Mouse (Mus musculus): ENCODE data around the gene Scyl1. TPM values are rescaled to one million over a fixed set of nuclear protein-coding genes. Genes with fewer than 3 reads are reported as not detected.

Gene Scyl1
- total and polyA plus RNA-seq, 3 experiments = 36.0 to 64.1 TPM; not detected in 1

DNA sequence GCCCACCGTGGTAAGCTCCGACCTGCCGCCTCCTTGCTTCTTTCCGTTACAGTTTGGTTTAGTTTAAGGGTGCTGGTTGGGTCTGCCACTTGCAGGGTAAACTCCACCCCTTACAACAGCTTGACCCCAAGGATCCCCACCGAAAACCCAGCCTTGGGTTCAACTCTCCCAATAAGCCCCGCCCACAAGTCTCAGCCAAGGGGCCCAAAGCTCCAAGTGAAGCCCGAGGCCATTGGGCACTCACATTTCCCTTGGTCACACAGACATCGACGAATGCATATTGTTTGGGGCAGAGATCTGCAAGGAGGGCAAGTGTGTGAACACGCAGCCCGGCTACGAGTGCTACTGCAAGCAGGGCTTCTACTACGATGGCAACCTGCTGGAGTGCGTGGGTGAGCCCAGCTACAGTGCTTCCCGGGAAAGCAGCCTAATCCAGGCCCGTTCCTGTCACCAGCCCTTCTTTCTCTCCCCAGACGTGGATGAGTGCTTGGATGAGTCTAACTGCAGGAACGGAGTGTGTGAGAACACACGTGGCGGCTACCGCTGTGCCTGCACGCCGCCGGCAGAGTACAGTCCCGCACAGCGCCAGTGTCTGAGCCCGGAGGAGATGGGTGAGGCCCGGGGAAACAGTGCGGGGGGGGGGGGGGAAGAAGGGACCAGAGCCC, 14.8 kb downstream of the Scyl1 start:
- no peaks in the 10 kb centered on the region for H3K27me3 ChIP-seq (ENCODE audit: control insufficient read depth in 1 of 2, insufficient read depth in 2 of 2, low read length in 2 of 2)
- no peak overlapping the region for H3K27ac ChIP-seq (ENCODE audit: control insufficient read depth, low read depth, low read length)
- no peak for DNase-seq (ENCODE audit: low read depth, low spot score)
- no peaks in the 10 kb centered on the region for H3K4me1 ChIP-seq (ENCODE audit: control insufficient read depth in 1 of 2, insufficient read depth in 2 of 2, low read length in 2 of 2)
- TF ChIP-seq TAL1 (IDR thresholded peaks at IDR 0.05; ENCODE audit: low read length) (no peak), HCFC1 (IDR thresholded peaks at IDR 0.05; ENCODE audit: low read depth, low read length) (no peak), USF1 (IDR thresholded peaks at IDR 0.05; ENCODE audit: low read depth, low read length) (no peak), GATA1 (IDR thresholded peaks at IDR 0.05; ENCODE audit: low read depth, low read length) (no peak), MAZ (IDR thresholded peaks at IDR 0.05; ENCODE audit: low read depth, low read length) (no peak), USF2 (IDR thresholded peaks at IDR 0.05; ENCODE audit: borderline replicate concordance in 1 of 2, insufficient read depth in 1 of 2, low read depth in 1 of 2, low read length in 2 of 2) (no peak), ELF1 (IDR thresholded peaks at IDR 0.05; ENCODE audit: low read depth, low read length) (no peak), JUND (IDR thresholded peaks at IDR 0.05; ENCODE audit: low read depth, low read length) (no peak), MEF2A (IDR thresholded peaks at IDR 0.05; ENCODE audit: extremely low read depth, insufficient replicate concordance, low read depth, low read length, poor library complexity, severe bottlenecking) (no peak), CHD2 (IDR thresholded peaks at IDR 0.05; ENCODE audit: low read length) (no peak), ZNF384 (IDR thresholded peaks at IDR 0.05; ENCODE audit: low read depth, low read length) (no peak)
- H3K4me3 ChIP-seq (ENCODE audit: control insufficient read depth in 1 of 2, insufficient read depth in 1 of 2, low read depth in 2 of 2, low read length in 2 of 2) = no peak overlapping the region
- H3K36me3 ChIP-seq (ENCODE audit: control insufficient read depth in 1 of 2, insufficient read depth in 2 of 2, low read length in 2 of 2) = no peaks in the 10 kb centered on the region
- no peaks in the 10 kb centered on the region for H3K79me2 ChIP-seq (ENCODE audit: control insufficient read depth, insufficient read depth, low read length, poor library complexity)
- H3K9me3 ChIP-seq (replicated peaks; ENCODE audit: insufficient read depth, low read length) = no peaks in the 10 kb centered on the region
- H3K9ac ChIP-seq (ENCODE audit: control insufficient read depth, low read depth, low read length, poor library complexity, severe bottlenecking) = no peak overlapping the region

GRCm38 (mm10) chr19:5751742-5752141, 19.5 kb downstream of the Scyl1 start:
- no peak overlapping the region for H3K27ac ChIP-seq (ENCODE audit: control insufficient read depth, low read depth, low read length)
- H3K4me1 ChIP-seq (ENCODE audit: control insufficient read depth in 1 of 2, insufficient read depth in 2 of 2, low read length in 2 of 2) = no peaks in the 10 kb centered on the region
- H3K36me3 ChIP-seq (ENCODE audit: control insufficient read depth in 1 of 2, insufficient read depth in 2 of 2, low read length in 2 of 2) = no peaks in the 10 kb centered on the region
- no peak overlapping the region for H3K9ac ChIP-seq (ENCODE audit: control insufficient read depth, low read depth, low read length, poor library complexity, severe bottlenecking)
- no peak overlapping the region for H3K4me3 ChIP-seq (ENCODE audit: control insufficient read depth in 1 of 2, insufficient read depth in 1 of 2, low read depth in 2 of 2, low read length in 2 of 2)
- TF ChIP-seq CHD1 (IDR thresholded peaks at IDR 0.05; ENCODE audit: low read depth, low read length) (no peak), RCOR1 (IDR thresholded peaks at IDR 0.05; ENCODE audit: low read depth, low read length) (no peak), POLR2AphosphoS2 (IDR thresholded peaks at IDR 0.05; ENCODE audit: low read length) (no peak), TCF12 (IDR thresholded peaks at IDR 0.05; ENCODE audit: low read depth, low read length) (no peak), ETS1 (IDR thresholded peaks at IDR 0.05; ENCODE audit: low read depth, low read length) (no peak), GABPA (IDR thresholded peaks at IDR 0.05; ENCODE audit: low read depth, low read length) (no peak), CHD2 (IDR thresholded peaks at IDR 0.05; ENCODE audit: low read length) (no peak), ZKSCAN1 (IDR thresholded peaks at IDR 0.05; ENCODE audit: low read depth, low read length) (no peak), NELFE (IDR thresholded peaks at IDR 0.05; ENCODE audit: low read depth, low read length) (no peak), NRF1 (IDR thresholded peaks at IDR 0.05; ENCODE audit: insufficient read depth, low read depth, low read length, poor library complexity, severe bottlenecking) (no peak)
- H3K79me2 ChIP-seq (ENCODE audit: control insufficient read depth, insufficient read depth, low read length, poor library complexity) = no peaks in the 10 kb centered on the region
- no peak for DNase-seq (ENCODE audit: low read depth, low spot score)
- no peaks in the 10 kb centered on the region for H3K27me3 ChIP-seq (ENCODE audit: control insufficient read depth in 1 of 2, insufficient read depth in 2 of 2, low read length in 2 of 2)
- H3K9me3 ChIP-seq (replicated peaks; ENCODE audit: insufficient read depth, low read length) = no peaks in the 10 kb centered on the region
